Mouse (Mus musculus) thymus, adult 2 months (tissue): ENCODE data around the gene Gemin5.

ENCODE experiments used
- CTCF ChIP-seq: fragments of 200-500 bp; IDR thresholded peaks from 2 replicates; pipeline ENCODE4 v1.5.1; 2012; ENCODE audit warnings: mild to moderate bottlenecking, control low read depth, low read length, moderate library complexity, borderline replicate concordance; ENCODE audit not compliant: control insufficient read depth, poor library complexity, insufficient read depth; ENCODE audit errors: extremely low read depth
- POLR2A ChIP-seq: fragments of 200-500 bp; IDR thresholded peaks from 2 replicates; pipeline ENCODE4 v1.6.1; 2012; ENCODE audit warnings: mild to moderate bottlenecking, low read length, control low read depth, moderate library complexity; ENCODE audit not compliant: control insufficient read depth, poor library complexity, insufficient read depth; ENCODE audit errors: extremely low read depth

DNA sequence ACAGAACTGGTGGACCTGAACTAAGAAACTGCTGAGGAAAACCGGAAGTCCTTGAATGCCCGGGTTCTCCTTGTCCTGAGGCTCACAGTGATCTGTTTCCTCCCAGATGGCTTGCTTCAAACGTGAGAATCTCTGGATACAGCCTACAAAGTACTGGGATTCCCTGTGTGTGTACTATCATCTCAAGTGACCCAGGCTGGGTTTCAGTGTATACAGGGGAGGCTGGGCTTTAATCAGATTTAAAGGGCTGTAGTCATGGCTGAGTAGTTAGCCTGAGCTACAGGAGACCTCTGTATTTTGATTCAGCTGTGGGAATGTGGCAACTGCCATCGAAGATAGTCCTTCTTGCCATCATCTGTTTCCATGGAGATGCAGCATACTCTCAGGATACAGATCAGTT lies 91.1 kb downstream of the Gemin5 start:
- TF ChIP-seq CTCF (no peak), POLR2A (no peak)
